Mouse (Mus musculus): ENCODE measurements around the gene Ccdc152. TPM values are rescaled to one million over a fixed set of nuclear protein-coding genes. Genes with fewer than 3 reads are reported as not detected.

The Ccdc152 gene
- polyA plus RNA-seq, 1 experiment from 2014 or later: 0.22 TPM

DNA sequence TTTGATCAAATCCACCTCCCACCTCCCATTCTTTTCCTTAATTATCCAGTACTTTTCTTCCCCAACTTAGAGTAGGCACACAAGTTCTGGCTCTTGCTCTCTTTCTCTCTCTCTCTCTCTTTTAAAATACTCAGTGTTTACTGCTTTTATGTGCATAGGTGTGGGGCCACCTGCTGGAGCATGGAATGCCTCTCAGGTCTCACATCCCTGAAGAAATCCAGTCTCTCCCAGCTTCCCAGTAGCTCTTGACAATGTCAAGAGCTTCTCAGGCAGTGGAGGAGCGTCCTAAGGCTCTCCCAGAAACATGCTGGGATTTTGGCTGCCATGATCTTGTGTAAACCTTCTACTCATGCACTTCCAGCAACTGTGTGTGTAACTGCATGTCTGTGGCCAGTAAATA, 27.0 kb upstream of the Ccdc152 start:
- Histone ChIP-seq H3K9ac (replicated peaks; ENCODE audit: low read depth, low read length) (no peak overlapping the region), H3K9me3 (ENCODE audit: control insufficient read depth, low read depth, low read length) (no peaks in the 10 kb centered on the region), H3K27me3 (ENCODE audit: control insufficient read depth, insufficient read depth, low read length) (no peaks in the 10 kb centered on the region), H3K4me2 (replicated peaks; ENCODE audit: low read depth, low read length) (no peak overlapping the region), H3K27ac (ENCODE audit: low read length) (no peak overlapping the region), H3K4me1 (ENCODE audit: control insufficient read depth, insufficient read depth, low read length) (no peaks in the 10 kb centered on the region), H3K36me3 (ENCODE audit: control insufficient read depth, insufficient read depth, low read length) (peaks cover 15% of the 10 kb centered on the region), H3K4me3 (ENCODE audit: low read depth, low read length) (no peak overlapping the region)
- no peak for ATAC-seq (ENCODE audit: insufficient number of reproducible peaks, insufficient read depth, low FRiP score, low read depth)
- 80% methylated on average over 1 of the region's 1 CpGs for WGBS

DNA sequence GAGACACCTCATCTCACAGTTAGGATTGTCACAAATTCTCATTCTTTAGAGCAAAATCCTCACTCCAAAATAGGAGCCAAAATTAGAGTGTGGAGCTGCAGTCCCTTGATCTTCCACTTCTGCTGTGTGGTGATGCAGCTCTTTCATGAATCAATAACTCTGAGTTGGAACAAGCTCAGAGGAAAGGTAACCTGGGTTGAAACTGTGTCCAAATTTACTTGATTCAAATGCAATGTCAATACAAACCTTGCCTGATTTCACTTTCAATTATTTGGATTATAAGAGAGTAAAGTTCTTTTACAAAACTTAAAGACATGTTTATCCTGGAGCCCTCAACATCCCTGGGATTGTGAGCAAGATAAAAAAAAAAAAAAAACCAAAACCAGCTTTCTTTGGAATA, 19.7 kb upstream of the Ccdc152 start:
- H3K4me1 ChIP-seq (ENCODE audit: control insufficient read depth, insufficient read depth, low read length): no peaks in the 10 kb centered on the region

DNA sequence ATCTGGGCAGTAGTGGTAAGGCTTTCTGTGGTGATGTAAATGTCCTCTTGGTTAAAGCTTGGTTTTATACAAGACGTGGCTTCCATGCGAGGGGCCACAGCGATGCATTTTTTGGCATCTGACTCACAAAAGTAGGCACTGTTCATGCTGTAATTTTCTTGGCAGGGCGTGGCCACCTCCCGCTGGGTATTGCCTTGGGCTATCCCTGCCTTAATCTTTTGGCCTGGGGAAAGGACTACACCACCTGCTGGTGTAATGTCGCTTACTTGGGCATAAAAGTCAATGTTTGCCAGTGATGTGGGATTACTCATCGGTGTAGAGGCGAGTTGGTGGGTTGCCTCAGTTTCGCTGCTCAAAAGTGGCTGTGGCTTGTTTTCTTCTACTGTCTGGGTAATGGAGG, 16.6 kb upstream of the Ccdc152 start:
- no peaks in the 10 kb centered on the region for H3K9me3 ChIP-seq (ENCODE audit: control insufficient read depth, low read depth, low read length)
- no peaks in the 10 kb centered on the region for H3K4me1 ChIP-seq (ENCODE audit: control insufficient read depth, insufficient read depth, low read length)
- H3K36me3 ChIP-seq (ENCODE audit: control insufficient read depth, insufficient read depth, low read length): peaks cover 13% of the 10 kb centered on the region
- no peak for ATAC-seq (ENCODE audit: insufficient number of reproducible peaks, insufficient read depth, low FRiP score, low read depth)
- H3K9ac ChIP-seq (replicated peaks; ENCODE audit: low read depth, low read length): no peak overlapping the region
- H3K4me3 ChIP-seq (ENCODE audit: low read depth, low read length): no peak overlapping the region
- no peak overlapping the region for H3K27ac ChIP-seq (ENCODE audit: low read length)
- H3K4me2 ChIP-seq (replicated peaks; ENCODE audit: low read depth, low read length): no peak overlapping the region
- H3K27me3 ChIP-seq (ENCODE audit: control insufficient read depth, insufficient read depth, low read length): no peaks in the 10 kb centered on the region
- WGBS: 88% methylated on average over 9 of the region's 9 CpGs

More for the DNA sequence above, 19.7 kb upstream of the Ccdc152 start:
- no peak overlapping the region for H3K4me3 ChIP-seq (ENCODE audit: low read depth, low read length)
- H3K4me2 ChIP-seq (replicated peaks; ENCODE audit: low read depth, low read length): no peak overlapping the region
- H3K36me3 ChIP-seq (ENCODE audit: control insufficient read depth, insufficient read depth, low read length): peaks cover 14% of the 10 kb centered on the region
- H3K27me3 ChIP-seq (ENCODE audit: control insufficient read depth, insufficient read depth, low read length): no peaks in the 10 kb centered on the region
- no peaks in the 10 kb centered on the region for H3K9me3 ChIP-seq (ENCODE audit: control insufficient read depth, low read depth, low read length)
- no peak for ATAC-seq (ENCODE audit: insufficient number of reproducible peaks, insufficient read depth, low FRiP score, low read depth)
- H3K9ac ChIP-seq (replicated peaks; ENCODE audit: low read depth, low read length): no peak overlapping the region
- H3K27ac ChIP-seq (ENCODE audit: low read length): no peak overlapping the region

DNA sequence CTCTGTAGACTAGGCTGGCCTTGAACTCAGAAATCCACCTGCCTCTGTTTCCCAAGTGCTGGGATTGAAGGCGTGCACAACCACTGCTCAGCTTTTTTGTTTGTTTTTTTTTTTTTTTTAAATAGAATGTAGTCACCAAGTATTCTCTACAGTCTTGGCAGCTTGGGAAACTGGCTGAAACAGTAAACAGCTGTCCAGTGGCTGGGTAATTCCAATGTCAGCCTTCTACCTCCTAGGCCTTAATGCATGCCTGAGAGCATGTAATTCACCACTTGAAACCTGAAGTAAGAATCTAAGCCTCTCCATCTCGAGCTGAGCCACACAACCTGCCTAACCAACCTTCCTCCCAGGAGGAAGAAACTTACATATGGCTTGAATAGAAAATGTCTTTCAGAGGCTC, 13.3 kb upstream of the Ccdc152 start:
- Histone ChIP-seq H3K4me1 (ENCODE audit: control insufficient read depth, insufficient read depth, low read length) (no peaks in the 10 kb centered on the region), H3K4me2 (replicated peaks; ENCODE audit: low read depth, low read length) (no peak overlapping the region), H3K36me3 (ENCODE audit: control insufficient read depth, insufficient read depth, low read length) (peaks cover 13% of the 10 kb centered on the region), H3K9ac (replicated peaks; ENCODE audit: low read depth, low read length) (no peak overlapping the region), H3K9me3 (ENCODE audit: control insufficient read depth, low read depth, low read length) (no peaks in the 10 kb centered on the region), H3K4me3 (ENCODE audit: low read depth, low read length) (no peak overlapping the region), H3K27me3 (ENCODE audit: control insufficient read depth, insufficient read depth, low read length) (no peaks in the 10 kb centered on the region), H3K27ac (ENCODE audit: low read length) (no peak overlapping the region)
- WGBS: 80% methylated on average over 2 of the region's 2 CpGs
- no peak for ATAC-seq (ENCODE audit: insufficient number of reproducible peaks, insufficient read depth, low FRiP score, low read depth)

DNA sequence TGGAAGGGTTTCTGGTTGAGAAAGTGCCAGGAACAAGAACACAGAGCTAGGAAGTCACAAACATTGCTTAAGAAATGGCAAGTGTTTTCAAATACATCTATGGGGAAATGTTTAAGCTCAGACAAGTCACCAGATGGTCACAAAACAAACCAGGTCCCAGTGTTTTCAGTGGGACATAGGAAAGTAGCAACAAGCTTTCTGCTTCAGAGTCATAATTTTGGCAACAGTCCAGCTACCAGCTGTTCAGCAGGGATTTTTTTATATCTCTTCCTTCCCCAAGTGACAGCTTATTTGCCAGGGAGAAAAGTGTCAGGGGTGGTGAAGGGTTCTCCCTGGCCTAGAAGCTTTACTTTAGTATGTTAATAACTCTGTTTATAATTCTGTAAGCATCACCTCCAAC, 9.6 kb upstream of the Ccdc152 start:
- Histone ChIP-seq H3K9me3 (ENCODE audit: control insufficient read depth, low read depth, low read length) (no peaks in the 10 kb centered on the region), H3K9ac (replicated peaks; ENCODE audit: low read depth, low read length) (no peak overlapping the region), H3K27ac (ENCODE audit: low read length) (no peak overlapping the region), H3K4me2 (replicated peaks; ENCODE audit: low read depth, low read length) (no peak overlapping the region), H3K4me3 (ENCODE audit: low read depth, low read length) (no peak overlapping the region), H3K36me3 (ENCODE audit: control insufficient read depth, insufficient read depth, low read length) (0 out of 2 replicates have a peak, but pooled peaks cover 4% of the 10 kb centered on the region), H3K27me3 (ENCODE audit: control insufficient read depth, insufficient read depth, low read length) (no peaks in the 10 kb centered on the region), H3K4me1 (ENCODE audit: control insufficient read depth, insufficient read depth, low read length) (no peaks in the 10 kb centered on the region)
- no peak for ATAC-seq (ENCODE audit: insufficient number of reproducible peaks, insufficient read depth, low FRiP score, low read depth)

DNA sequence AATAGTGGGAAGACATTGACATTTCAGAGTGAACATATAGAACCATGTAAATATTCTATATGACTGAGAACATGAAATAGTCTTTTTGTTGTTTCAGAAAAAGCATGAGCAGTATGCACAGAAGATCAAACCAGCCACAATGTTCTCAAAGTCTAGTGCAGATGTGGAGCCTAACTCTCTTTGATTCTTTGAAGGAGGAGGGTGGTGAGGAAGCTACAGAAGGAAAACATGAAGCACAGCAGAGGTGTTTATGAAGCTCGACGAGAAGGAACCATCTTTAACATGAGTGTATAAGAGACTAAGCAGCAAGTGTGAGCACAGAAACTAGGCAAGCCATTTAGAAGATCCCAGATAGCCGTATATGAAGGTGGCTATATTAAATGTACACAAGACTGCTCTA, 6.5 kb upstream of the Ccdc152 start:
- H3K9me3 ChIP-seq (ENCODE audit: control insufficient read depth, low read depth, low read length): no peaks in the 10 kb centered on the region
- H3K4me3 ChIP-seq (ENCODE audit: low read depth, low read length): no peak overlapping the region
- no peaks in the 10 kb centered on the region for H3K27me3 ChIP-seq (ENCODE audit: control insufficient read depth, insufficient read depth, low read length)
- no peak for ATAC-seq (ENCODE audit: insufficient number of reproducible peaks, insufficient read depth, low FRiP score, low read depth)
- no peak overlapping the region for H3K9ac ChIP-seq (replicated peaks; ENCODE audit: low read depth, low read length)
- no peaks in the 10 kb centered on the region for H3K4me1 ChIP-seq (ENCODE audit: control insufficient read depth, insufficient read depth, low read length)
- H3K36me3 ChIP-seq (ENCODE audit: control insufficient read depth, insufficient read depth, low read length): no peaks in the 10 kb centered on the region
- H3K4me2 ChIP-seq (replicated peaks; ENCODE audit: low read depth, low read length): no peak overlapping the region
- 88% methylated on average over 3 of the region's 3 CpGs for WGBS
- no peak overlapping the region for H3K27ac ChIP-seq (ENCODE audit: low read length)

DNA sequence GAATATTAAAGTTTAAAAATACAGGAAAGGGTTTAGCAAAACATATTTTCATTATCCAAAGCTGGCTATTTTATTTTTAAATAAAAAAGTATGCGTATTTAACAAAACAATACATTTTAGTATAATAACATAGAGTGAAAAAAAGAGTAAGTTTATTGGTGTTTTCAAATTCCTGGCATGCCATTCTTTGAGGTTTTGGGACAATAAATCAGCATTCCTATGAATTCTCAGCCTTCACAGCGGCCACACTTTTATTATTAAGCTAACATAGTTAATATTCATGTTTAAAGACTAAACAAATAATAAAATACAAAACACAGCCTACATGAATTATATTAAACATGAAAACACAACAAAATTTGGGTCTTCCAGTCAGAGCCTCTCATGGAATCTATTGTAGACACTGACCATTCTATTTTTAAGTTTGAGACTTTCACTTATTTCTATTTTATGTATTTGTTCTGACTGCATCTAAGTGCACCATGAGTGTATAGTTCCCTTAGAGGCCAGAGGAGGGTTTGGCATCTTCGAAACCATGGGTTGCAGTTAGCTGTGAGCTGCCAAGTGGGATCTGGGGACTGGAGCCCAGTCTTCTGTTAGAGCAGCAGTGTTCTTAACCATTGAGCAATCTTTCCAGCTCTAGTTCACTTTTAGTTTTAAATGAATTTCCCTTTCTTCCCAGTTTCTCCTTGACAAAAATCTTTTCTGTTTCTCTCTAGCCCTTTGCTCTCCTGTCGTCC, 2.8 kb downstream of the Ccdc152 start:
- Histone ChIP-seq H3K4me3 (ENCODE audit: low read depth, low read length) (no peak overlapping the region), H3K4me1 (ENCODE audit: control insufficient read depth, insufficient read depth, low read length) (no peaks in the 10 kb centered on the region), H3K9ac (replicated peaks; ENCODE audit: low read depth, low read length) (no peak overlapping the region), H3K27ac (ENCODE audit: low read length) (no peak overlapping the region), H3K27me3 (ENCODE audit: control insufficient read depth, insufficient read depth, low read length) (no peaks in the 10 kb centered on the region), H3K4me2 (replicated peaks; ENCODE audit: low read depth, low read length) (no peak overlapping the region), H3K9me3 (ENCODE audit: control insufficient read depth, low read depth, low read length) (no peaks in the 10 kb centered on the region), H3K36me3 (ENCODE audit: control insufficient read depth, insufficient read depth, low read length) (no peaks in the 10 kb centered on the region)
- ATAC-seq (ENCODE audit: insufficient number of reproducible peaks, insufficient read depth, low FRiP score, low read depth): no peak
- WGBS: 66% methylated on average over 4 of the region's 4 CpGs

DNA sequence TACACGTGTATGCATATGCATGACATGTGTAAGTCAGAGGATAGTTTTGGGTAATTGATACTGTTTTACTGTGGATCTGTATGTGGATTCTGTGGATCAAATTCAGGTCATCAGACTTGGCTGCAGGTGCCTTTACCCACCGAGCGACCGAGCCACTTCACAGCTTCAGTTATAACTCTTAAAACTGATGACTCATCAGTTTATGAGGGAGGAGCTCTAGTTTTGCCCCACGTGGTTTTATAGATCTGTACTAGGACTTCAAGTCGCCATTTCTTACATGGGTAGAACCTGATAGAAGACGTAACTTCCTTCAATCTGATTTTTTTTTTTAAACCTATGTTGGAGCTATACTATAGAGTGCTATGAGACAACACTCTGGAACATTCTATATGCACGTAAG, 5.7 kb downstream of the Ccdc152 start:
- 82% methylated on average over 8 of the region's 8 CpGs for WGBS
- no peaks in the 10 kb centered on the region for H3K4me1 ChIP-seq (ENCODE audit: control insufficient read depth, insufficient read depth, low read length)
- no peak for ATAC-seq (ENCODE audit: insufficient number of reproducible peaks, insufficient read depth, low FRiP score, low read depth)
- H3K4me2 ChIP-seq (replicated peaks; ENCODE audit: low read depth, low read length): no peak overlapping the region
- no peaks in the 10 kb centered on the region for H3K27me3 ChIP-seq (ENCODE audit: control insufficient read depth, insufficient read depth, low read length)
- H3K9ac ChIP-seq (replicated peaks; ENCODE audit: low read depth, low read length): no peak overlapping the region
- H3K27ac ChIP-seq (ENCODE audit: low read length): no peak overlapping the region
- H3K9me3 ChIP-seq (ENCODE audit: control insufficient read depth, low read depth, low read length): no peaks in the 10 kb centered on the region
- H3K4me3 ChIP-seq (ENCODE audit: low read depth, low read length): no peak overlapping the region
- no peaks in the 10 kb centered on the region for H3K36me3 ChIP-seq (ENCODE audit: control insufficient read depth, insufficient read depth, low read length)

DNA sequence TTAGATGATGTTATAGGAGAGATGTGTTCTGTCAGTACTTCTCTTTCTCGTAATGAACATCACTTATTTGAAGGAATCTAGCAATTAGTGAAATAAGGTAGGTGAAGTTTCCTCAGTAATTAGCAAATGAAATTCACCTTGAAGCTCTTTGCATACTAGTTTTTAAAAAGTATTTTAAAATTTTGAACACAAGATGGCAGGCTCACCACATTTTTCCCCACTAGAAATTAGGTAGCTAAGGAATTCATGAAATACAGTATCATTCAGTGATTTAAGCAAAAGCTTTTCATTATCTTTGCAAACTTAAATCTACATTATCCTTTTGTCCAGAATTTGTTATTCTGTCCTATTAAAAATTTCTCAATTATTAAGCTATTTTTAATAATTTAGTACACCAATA, 7.3 kb downstream of the Ccdc152 start:
- Histone ChIP-seq H3K27ac (ENCODE audit: low read length) (no peak overlapping the region), H3K4me2 (replicated peaks; ENCODE audit: low read depth, low read length) (no peak overlapping the region), H3K36me3 (ENCODE audit: control insufficient read depth, insufficient read depth, low read length) (no peaks in the 10 kb centered on the region), H3K9ac (replicated peaks; ENCODE audit: low read depth, low read length) (no peak overlapping the region), H3K4me3 (ENCODE audit: low read depth, low read length) (no peak overlapping the region), H3K27me3 (ENCODE audit: control insufficient read depth, insufficient read depth, low read length) (no peaks in the 10 kb centered on the region), H3K9me3 (ENCODE audit: control insufficient read depth, low read depth, low read length) (no peaks in the 10 kb centered on the region), H3K4me1 (ENCODE audit: control insufficient read depth, insufficient read depth, low read length) (no peaks in the 10 kb centered on the region)
- ATAC-seq (ENCODE audit: insufficient number of reproducible peaks, insufficient read depth, low FRiP score, low read depth): no peak
- 78% methylated on average over 1 of the region's 1 CpGs for WGBS
